Mouse (Mus musculus): Measurements from ENCODE around the gene Rapgef5. TPM values are rescaled to one million over a fixed set of nuclear protein-coding genes. Genes with fewer than 3 reads are reported as not detected.

The Rapgef5 gene
- polyA plus RNA-seq, 1 experiment from 2014 or later: 52.1 TPM

DNA sequence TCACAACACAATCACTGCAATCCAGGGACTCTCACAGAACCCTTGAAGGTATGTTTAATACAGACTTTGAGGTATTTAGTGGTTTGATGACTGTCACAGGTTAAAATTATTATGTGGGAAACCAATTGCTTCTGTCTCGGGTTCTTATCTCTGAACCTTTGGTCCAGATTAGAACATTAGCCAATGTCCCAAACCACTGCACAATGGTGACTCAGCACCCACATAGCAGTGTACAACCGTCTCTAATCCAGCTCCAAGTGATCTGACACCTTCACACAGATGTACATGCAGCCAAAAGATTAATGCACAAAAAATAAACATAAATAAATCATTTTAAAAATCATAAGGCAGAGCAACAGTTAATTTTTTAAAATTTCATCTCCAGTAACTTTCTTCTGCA lies 11.1 kb upstream of the Rapgef5 start:
- 51% methylated on average over 2 of the region's 2 CpGs for WGBS
- DNase-seq (ENCODE audit: low spot score): no peak
- Histone ChIP-seq H3K9me3 (ENCODE audit: low read length) (no peaks in the 10 kb centered on the region), H3K36me3 (ENCODE audit: insufficient read depth, low read length) (no peaks in the 10 kb centered on the region), H3K4me2 (replicated peaks; ENCODE audit: low read depth, low read length) (no peak overlapping the region), H3K27ac (ENCODE audit: low read length) (no peak overlapping the region), H3K27me3 (replicated peaks; ENCODE audit: insufficient read depth, low read length) (no peaks in the 10 kb centered on the region), H3K4me1 (ENCODE audit: insufficient read depth, low read depth, low read length) (0 out of 2 replicates have a peak, but pooled peaks cover under 1% of the 10 kb centered on the region), H3K4me3 (ENCODE audit: low read depth, low read length) (no peak overlapping the region), H3K9ac (replicated peaks; ENCODE audit: low read depth) (no peak overlapping the region)
- TF ChIP-seq EP300 (IDR thresholded peaks at IDR 0.05) (no peak), CTCF (IDR thresholded peaks at IDR 0.05) (no peak)
- no peak for ATAC-seq

DNA sequence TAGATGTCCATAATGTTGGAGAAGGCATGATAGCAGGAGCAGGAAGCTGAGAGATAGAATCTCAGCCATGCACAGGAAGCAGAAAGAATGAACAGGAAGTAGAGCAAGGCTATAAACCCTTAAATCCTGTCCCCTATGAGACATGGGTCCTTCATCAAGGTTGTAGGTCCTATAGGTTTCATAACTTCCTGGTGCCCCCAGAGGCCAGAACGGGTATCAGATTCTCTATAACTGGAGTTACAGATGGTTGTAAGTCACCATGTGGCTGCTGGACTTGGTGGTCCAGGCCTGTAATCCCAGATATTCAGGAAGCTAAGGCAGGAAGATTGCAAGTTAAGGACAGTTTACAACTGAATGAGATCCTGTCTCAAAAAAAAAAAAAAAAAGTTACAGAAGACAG lies 8.5 kb upstream of the Rapgef5 start:
- TF ChIP-seq CTCF (IDR thresholded peaks at IDR 0.05) (peak; percentile 16), EP300 (IDR thresholded peaks at IDR 0.05) (no peak)
- H3K4me2 ChIP-seq (replicated peaks; ENCODE audit: low read depth, low read length): no peak overlapping the region
- H3K27me3 ChIP-seq (replicated peaks; ENCODE audit: insufficient read depth, low read length): no peaks in the 10 kb centered on the region
- DNase-seq (ENCODE audit: low spot score) (no peak), ATAC-seq (no peak)
- no peaks in the 10 kb centered on the region for H3K36me3 ChIP-seq (ENCODE audit: insufficient read depth, low read length)
- H3K9me3 ChIP-seq (ENCODE audit: low read length): no peaks in the 10 kb centered on the region
- no peak overlapping the region for H3K4me3 ChIP-seq (ENCODE audit: low read depth, low read length)
- H3K27ac ChIP-seq (ENCODE audit: low read length): no peak overlapping the region
- H3K4me1 ChIP-seq (ENCODE audit: insufficient read depth, low read depth, low read length): no peaks in the 10 kb centered on the region
- WGBS: 40% methylated on average over 1 of the region's 1 CpGs
- no peak overlapping the region for H3K9ac ChIP-seq (replicated peaks; ENCODE audit: low read depth)

DNA sequence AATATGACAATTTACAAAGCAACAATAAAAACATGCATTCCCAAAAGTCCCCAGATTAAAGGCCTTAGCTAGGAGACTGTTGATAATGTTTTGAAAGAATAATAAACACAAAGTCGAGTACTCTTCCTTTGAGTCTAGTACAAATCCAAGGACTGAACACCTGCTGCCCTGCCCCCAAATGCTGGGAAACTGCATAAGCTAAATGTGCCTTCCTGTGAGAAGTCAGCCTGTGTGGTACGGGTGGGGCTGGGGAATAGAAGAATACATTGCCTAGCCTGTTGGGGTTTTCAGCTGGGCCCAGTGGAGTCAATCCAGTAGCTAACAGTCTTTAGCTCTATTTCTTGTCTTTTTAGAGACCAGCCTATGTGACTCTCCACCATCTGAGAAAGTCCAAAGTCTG lies 6.4 kb upstream of the Rapgef5 start:
- H3K27ac ChIP-seq (ENCODE audit: low read length): no peak overlapping the region
- ATAC-seq: no peak
- no peak for DNase-seq (ENCODE audit: low spot score)
- H3K4me3 ChIP-seq (ENCODE audit: low read depth, low read length): no peak overlapping the region
- H3K4me2 ChIP-seq (replicated peaks; ENCODE audit: low read depth, low read length): no peak overlapping the region
- no peaks in the 10 kb centered on the region for H3K27me3 ChIP-seq (replicated peaks; ENCODE audit: insufficient read depth, low read length)
- H3K9me3 ChIP-seq (ENCODE audit: low read length): no peaks in the 10 kb centered on the region
- no peaks in the 10 kb centered on the region for H3K36me3 ChIP-seq (ENCODE audit: insufficient read depth, low read length)
- H3K9ac ChIP-seq (replicated peaks; ENCODE audit: low read depth): no peak overlapping the region
- 31% methylated on average over 2 of the region's 2 CpGs for WGBS
- no peaks in the 10 kb centered on the region for H3K4me1 ChIP-seq (ENCODE audit: insufficient read depth, low read depth, low read length)
- TF ChIP-seq EP300 (IDR thresholded peaks at IDR 0.05) (no peak), CTCF (IDR thresholded peaks at IDR 0.05) (no peak)

DNA sequence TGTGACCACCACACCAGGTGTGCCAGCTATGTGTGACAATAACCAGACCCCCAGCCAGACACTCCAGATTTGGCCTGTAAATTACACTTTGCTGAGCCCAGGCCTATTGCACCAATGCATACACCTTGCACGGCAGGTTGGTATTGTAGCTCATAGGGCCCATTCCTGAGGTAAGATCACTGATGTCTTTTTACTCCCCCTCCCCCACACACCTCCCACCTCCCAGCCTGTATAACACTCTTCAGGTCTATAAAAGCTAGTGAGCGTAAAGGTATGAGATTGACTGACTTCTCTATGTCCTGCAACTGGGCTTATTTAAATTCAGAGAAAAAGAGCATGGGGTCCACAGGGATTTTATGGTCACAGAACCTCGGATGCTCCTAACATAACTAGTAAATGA lies 3.8 kb upstream of the Rapgef5 start:
- Histone ChIP-seq H3K9me3 (ENCODE audit: low read length) (no peaks in the 10 kb centered on the region), H3K9ac (replicated peaks; ENCODE audit: low read depth) (no peak overlapping the region), H3K27me3 (replicated peaks; ENCODE audit: insufficient read depth, low read length) (no peaks in the 10 kb centered on the region), H3K36me3 (ENCODE audit: insufficient read depth, low read length) (no peaks in the 10 kb centered on the region), H3K4me2 (replicated peaks; ENCODE audit: low read depth, low read length) (no peak overlapping the region), H3K4me3 (ENCODE audit: low read depth, low read length) (no peak overlapping the region), H3K4me1 (ENCODE audit: insufficient read depth, low read depth, low read length) (no peaks in the 10 kb centered on the region), H3K27ac (ENCODE audit: low read length) (no peak overlapping the region)
- ATAC-seq (no peak), DNase-seq (ENCODE audit: low spot score) (no peak)
- no peak for TF ChIP-seq EP300 (IDR thresholded peaks at IDR 0.05)
- TF ChIP-seq CTCF (IDR thresholded peaks at IDR 0.05): no peak
- WGBS: 88% methylated on average over 3 of the region's 3 CpGs

DNA sequence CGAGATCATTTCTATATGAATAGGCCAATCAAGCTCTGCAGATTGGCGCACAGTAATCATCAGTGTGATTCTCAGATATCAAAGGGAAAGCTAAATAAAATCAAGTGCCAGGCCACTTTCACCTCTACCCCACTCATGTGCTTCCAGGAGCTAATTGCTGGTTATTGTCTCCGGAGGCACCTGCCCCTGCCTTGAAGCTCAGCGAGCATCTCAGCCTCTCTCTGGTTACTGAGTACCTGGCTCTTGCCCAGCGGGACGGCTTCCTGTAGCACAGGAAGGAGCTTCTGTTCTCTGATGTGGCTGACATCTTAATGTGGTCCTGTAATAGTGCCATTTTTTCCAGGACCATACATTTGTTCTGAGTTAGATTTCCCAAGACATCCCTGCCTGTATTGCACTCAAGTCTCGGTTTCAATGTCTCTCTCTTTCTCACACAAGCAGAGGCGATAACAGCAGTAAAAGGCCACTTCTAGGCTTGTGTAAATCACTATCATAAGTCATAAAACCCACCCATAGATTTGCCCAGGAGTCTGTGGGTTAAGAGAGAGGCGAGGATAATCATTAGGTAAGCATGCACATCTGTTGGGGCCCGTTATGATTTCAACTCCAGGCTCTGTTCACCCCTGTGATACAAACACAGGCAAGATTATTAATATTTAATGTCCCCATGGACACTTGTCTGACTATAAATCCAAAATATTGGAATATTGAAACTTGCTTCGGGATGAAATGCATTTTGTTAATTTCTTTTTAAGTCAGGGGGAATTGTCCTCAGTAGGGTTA lies 2.9 kb upstream of the Rapgef5 start:
- TF ChIP-seq CTCF (IDR thresholded peaks at IDR 0.05) (no peak), EP300 (IDR thresholded peaks at IDR 0.05) (no peak)
- no peak overlapping the region for H3K9ac ChIP-seq (replicated peaks; ENCODE audit: low read depth)
- no peak for ATAC-seq
- H3K9me3 ChIP-seq (ENCODE audit: low read length): no peaks in the 10 kb centered on the region
- no peak overlapping the region for H3K4me3 ChIP-seq (ENCODE audit: low read depth, low read length)
- DNase-seq (ENCODE audit: low spot score): no peak
- H3K4me2 ChIP-seq (replicated peaks; ENCODE audit: low read depth, low read length): no peak overlapping the region
- WGBS: 71% methylated on average over 11 of the region's 11 CpGs
- H3K36me3 ChIP-seq (ENCODE audit: insufficient read depth, low read length): no peaks in the 10 kb centered on the region
- H3K4me1 ChIP-seq (ENCODE audit: insufficient read depth, low read depth, low read length): no peaks in the 10 kb centered on the region
- H3K27me3 ChIP-seq (replicated peaks; ENCODE audit: insufficient read depth, low read length): no peaks in the 10 kb centered on the region
- no peak overlapping the region for H3K27ac ChIP-seq (ENCODE audit: low read length)

DNA sequence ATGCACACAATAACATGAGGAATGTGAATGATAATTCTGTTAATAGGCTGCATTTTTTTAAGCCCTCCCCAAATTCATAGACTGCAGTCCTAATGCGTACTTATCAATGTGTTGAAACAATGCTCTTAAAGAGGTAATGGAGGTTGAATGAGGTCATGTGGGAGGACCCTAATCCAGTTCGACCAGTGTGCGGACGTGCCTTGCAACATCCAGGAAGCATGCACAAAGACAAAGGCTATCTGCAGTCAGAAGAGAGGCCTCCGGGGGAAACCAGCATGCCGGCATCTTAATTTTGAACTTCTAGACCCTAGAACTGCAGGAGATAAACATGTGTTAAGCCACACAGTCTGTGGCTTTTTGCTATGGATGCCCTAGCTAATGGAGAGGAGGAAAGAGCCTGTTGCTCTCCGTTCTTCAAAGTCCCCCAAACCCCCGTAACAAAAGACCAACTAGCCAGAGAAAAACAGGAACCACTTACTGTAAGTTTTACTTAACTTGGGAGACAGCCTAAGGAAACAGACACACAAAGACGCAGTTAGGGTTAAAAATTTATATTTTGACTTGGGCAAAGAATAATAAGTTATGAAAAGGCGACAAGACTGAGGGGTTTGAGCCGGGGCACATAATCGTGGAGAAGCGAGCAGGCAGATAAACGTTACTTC lies 1.1 kb downstream of the Rapgef5 start:
- Histone ChIP-seq H3K4me2 (replicated peaks; ENCODE audit: low read depth, low read length) (no peak overlapping the region), H3K27me3 (replicated peaks; ENCODE audit: insufficient read depth, low read length) (no peaks in the 10 kb centered on the region), H3K9me3 (ENCODE audit: low read length) (no peaks in the 10 kb centered on the region), H3K4me3 (ENCODE audit: low read depth, low read length) (no peak overlapping the region), H3K36me3 (ENCODE audit: insufficient read depth, low read length) (no peaks in the 10 kb centered on the region), H3K9ac (replicated peaks; ENCODE audit: low read depth) (no peak overlapping the region), H3K27ac (ENCODE audit: low read length) (no peak overlapping the region), H3K4me1 (ENCODE audit: insufficient read depth, low read depth, low read length) (no peaks in the 10 kb centered on the region)
- TF ChIP-seq CTCF (IDR thresholded peaks at IDR 0.05) (no peak), EP300 (IDR thresholded peaks at IDR 0.05) (no peak)
- 44% methylated on average over 14 of the region's 14 CpGs for WGBS
- DNase-seq (ENCODE audit: low spot score) (peak; percentile 67), ATAC-seq (peak; percentile 77)

All from lung, postnatal 0 days (tissue).